Mouse (Mus musculus) cerebellum, adult 18-20 months (tissue): ENCODE data around the gene Epha6.

ENCODE experiments used
- DNase-seq, 2 experiments: peaks; one replicate each; pipeline ENCODE4 v3.0.0; 2021

Epha6 gene

GRCm38 (mm10) chr16:59639102-59639691 lies 966.1 kb downstream of the Epha6 start, which contains the start of gene Arl6:
TSS of gene Arl6 (minus strand) at chr16:59639391.
- peak; percentile 93 to 97 for DNase-seq

GRCm38 (mm10) chr16:59634598-59634997 lies 970.7 kb downstream of the Epha6 start:
- DNase-seq: peak; percentile 23 to 28

GRCm38 (mm10) chr16:59621554-59621953 lies 983.8 kb downstream of the Epha6 start:
- no peak for DNase-seq

GRCm38 (mm10) chr16:59617167-59617566 lies 988.2 kb downstream of the Epha6 start:
- peak; percentile 23 to 25 for DNase-seq

- no peak for DNase-seq
These were observed 989.7 kb downstream of the Epha6 start for GRCm38 (mm10) chr16:59615675-59616074.

- no peak for DNase-seq
These were observed 994.6 kb downstream of the Epha6 start for GRCm38 (mm10) chr16:59610750-59611149.

- no peak for DNase-seq
These were observed 1001.1 kb downstream of the Epha6 start for GRCm38 (mm10) chr16:59604078-59604781.
